Comparison of ENCODE assay signal across 8 mouse cellular contexts in the genomic region with DNA sequence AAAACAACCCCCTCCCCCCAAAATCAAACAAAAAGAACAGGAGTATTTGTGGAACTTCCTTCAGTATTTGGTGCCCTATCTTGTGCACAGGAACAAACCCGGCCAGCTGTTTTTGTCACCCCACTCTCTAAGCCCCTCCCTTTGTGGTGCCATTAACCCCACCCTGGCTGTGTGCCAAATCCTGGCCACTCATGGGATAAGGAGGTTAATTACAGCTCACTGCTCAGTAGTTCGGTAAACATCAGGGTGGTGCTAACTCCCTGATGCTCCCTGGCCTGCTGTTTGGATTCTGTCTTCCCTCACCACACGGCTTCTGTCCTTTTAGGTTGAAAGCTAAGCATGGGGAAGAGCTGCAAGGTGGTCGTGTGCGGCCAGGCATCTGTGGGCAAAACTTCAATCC. TPM values are rescaled to one million over a fixed set of nuclear protein-coding genes. Genes with fewer than 3 reads are reported as not detected.
DNase-seq lines count a peak whose midpoint lies in the region; ATAC-seq lines count a peak whose summit lies in the region.

No protein-coding gene starts in this region.

- H3K4me1 ChIP-seq in heart, embryonic 12.5 days (replicated peaks), result peaks cover 21% of the 10 kb centered on the region
- H3K4me1 ChIP-seq in stomach, embryonic 16.5 days (ENCODE audit: control insufficient read depth, insufficient read depth, low read length), result peaks cover 12% of the 10 kb centered on the region

- H3K27me3 ChIP-seq in heart, embryonic 12.5 days (replicated peaks), result no peaks in the 10 kb centered on the region
- H3K27me3 ChIP-seq in stomach, embryonic 16.5 days (ENCODE audit: control insufficient read depth, insufficient read depth, low read length), result no peaks in the 10 kb centered on the region

- peak overlapping the region; percentile 78 for H3K4me3 ChIP-seq in heart, embryonic 12.5 days
- peak overlapping the region; percentile 75 for H3K4me3 ChIP-seq in stomach, embryonic 16.5 days (replicated peaks; ENCODE audit: low read length)

- peak overlapping the region; percentile 76 for H3K9ac ChIP-seq in heart, embryonic 12.5 days
- peak overlapping the region; percentile 88; the same call in 1 of the 2 replicates for H3K9ac ChIP-seq in stomach, embryonic 16.5 days (ENCODE audit: low read length)

- ATAC-seq in heart, embryonic 12.5 days (ENCODE audit: insufficient number of reproducible peaks, low FRiP score), result no peak
- ATAC-seq in stomach, embryonic 16.5 days (ENCODE audit: insufficient read depth, low FRiP score), result no peak
- ATAC-seq in cerebellum, adult (ENCODE audit: insufficient number of reproducible peaks, low FRiP score, low TSS enrichment), result no peak

- peaks cover 30% of the 10 kb centered on the region for H3K36me3 ChIP-seq in heart, embryonic 12.5 days
- peaks cover 5% of the 10 kb centered on the region; the same call in 1 of the 2 replicates for H3K36me3 ChIP-seq in stomach, embryonic 16.5 days (ENCODE audit: control insufficient read depth, insufficient read depth, low read length)

- DNase-seq in 3T3-L1 (ENCODE audit: low read depth, low spot score) (peak; percentile 36), MEL-GATA-1-ER (ENCODE audit: extremely low read depth, low read depth) (peak; percentile 93)
- peak; percentile 78 for DNase-seq in kidney, postnatal 10 days
- peak; percentile 74 for DNase-seq in lung, postnatal 36 days
- no peak for DNase-seq in thymus, postnatal 36 days

- H3K4me2 ChIP-seq in heart, embryonic 12.5 days, result peak overlapping the region; percentile 70
- H3K4me2 ChIP-seq in stomach, embryonic 16.5 days (ENCODE audit: low read depth, low read length), result peak overlapping the region; percentile 56

- H3K9me3 ChIP-seq in heart, embryonic 12.5 days (replicated peaks), result no peaks in the 10 kb centered on the region
- H3K9me3 ChIP-seq in stomach, embryonic 16.5 days (replicated peaks; ENCODE audit: control insufficient read depth, low read length), result no peaks in the 10 kb centered on the region

- WGBS in heart, embryonic 12.5 days, result 53% methylated on average over 5 of the region's 5 CpGs
- WGBS in stomach, embryonic 16.5 days, result 28% methylated on average over 5 of the region's 5 CpGs

- H3K27ac ChIP-seq in heart, embryonic 12.5 days (ENCODE audit: poor library complexity, severe bottlenecking), result no peak overlapping the region
- H3K27ac ChIP-seq in stomach, embryonic 16.5 days (ENCODE audit: low read length), result peak overlapping the region; percentile 93; the same call in 1 of the 2 replicates

RNA-seq across cellular contexts. Expression of a gene that starts 3.9 kb away (rescaled TPM):
- polyA plus RNA-seq in heart, embryonic 12.5 days (2016; fragmentation: Nextera tagmentation; extraction: Ambion mirVana), result 207 and 213 TPM in 2 replicates
- 209 and 214 TPM in 2 replicates for polyA plus RNA-seq in stomach, embryonic 16.5 days (2015; fragmentation: Nextera tagmentation; extraction: Ambion mirVana)

RNA-seq across cellular contexts. Expression of a gene that starts 4.8 kb away (rescaled TPM):
- 59.7 and 60.7 TPM in 2 replicates for polyA plus RNA-seq in heart, embryonic 12.5 days (2016; fragmentation: Nextera tagmentation; extraction: Ambion mirVana)
- 60.7 and 67.1 TPM in 2 replicates for polyA plus RNA-seq in stomach, embryonic 16.5 days (2015; fragmentation: Nextera tagmentation; extraction: Ambion mirVana)

RNA-seq across cellular contexts. Expression of a gene that starts 49.2 kb away (rescaled TPM):
- polyA plus RNA-seq in heart, embryonic 12.5 days (2016; fragmentation: Nextera tagmentation; extraction: Ambion mirVana), result 21.6 and 22.1 TPM in 2 replicates
- 38.9 and 40.6 TPM in 2 replicates for polyA plus RNA-seq in stomach, embryonic 16.5 days (2015; fragmentation: Nextera tagmentation; extraction: Ambion mirVana)

Comparison
In these comparisons a context has a peak if more than half of its experiments do, and no peak if none do; other contexts are left out.
1. DNase-seq: peak in 3T3-L1 (single experiment), MEL-GATA-1-ER (single experiment), kidney, postnatal 10 days (single experiment) and lung, postnatal 36 days (single experiment); none in thymus, postnatal 36 days (0 of 2).